15 mouse cellular contexts compared by ENCODE assay signal in the genomic region with DNA sequence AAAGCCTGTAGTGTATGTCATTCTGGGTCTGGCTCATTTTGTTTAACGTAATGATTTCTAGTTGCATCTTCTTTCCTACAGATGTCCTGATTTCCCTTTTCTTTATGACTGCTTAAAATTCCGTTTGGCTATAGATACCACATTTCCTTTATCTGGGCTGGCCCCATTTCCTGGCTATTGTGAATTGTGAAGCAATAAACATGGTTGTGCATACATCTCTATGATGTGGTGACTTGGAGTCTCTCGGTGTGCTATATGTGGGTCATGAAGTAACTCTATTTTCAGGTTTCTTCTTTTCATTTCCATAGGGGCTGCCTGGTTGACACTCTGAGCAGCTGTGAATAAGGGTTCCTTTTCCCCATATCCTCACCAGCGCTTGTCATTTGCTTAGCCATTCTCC.
"Had no signal": no experiment of that assay in that cellular context is flagged by ENCODE, and none has a peak within 500 bp of the region (broad histone marks: within the 10 kb centered on the region; RNA-seq: fewer than 3 reads in every experiment).

No protein-coding gene starts in this region.

- ATAC-seq: hindbrain, embryonic 16.5 days; inflammation-experienced regulatory T-cells, adult 6 months; intestine, embryonic 15.5 days; intestine, postnatal 0 days had no signal

- DNase-seq: gastrocnemius, postnatal 14 days; gastrocnemius, postnatal 36 days; heart, adult 18-20 months; heart, postnatal 10 days; heart, postnatal 4 days; kidney, adult 18-20 months; kidney, adult 8-10 months; kidney, postnatal 10 days; kidney, postnatal 25 days; kidney, postnatal 4 days; liver had no signal
